Mouse (Mus musculus) lung, embryonic 16.5 days (tissue): ENCODE measurements around the gene Mdk. TPM values are rescaled to one million over a fixed set of nuclear protein-coding genes. Genes with fewer than 3 reads are reported as not detected.

Source experiments
- ATAC-seq: fragments of 200-750 bp; cut with Nextera tagmentation; 2 replicates; pipeline ENCODE4 v1.8.0; 2017; ENCODE audit warnings: low read depth, mild to moderate bottlenecking, moderate library complexity
- H3K27ac ChIP-seq: fragments of 300-500 bp; sonication (generic); 2 replicates; pipeline ENCODE4 v1.5.1; 2014; ENCODE audit warnings: mild to moderate bottlenecking, control low read depth, low read length
- H3K27me3 ChIP-seq: fragments of 300-500 bp; sonication (generic); 2 replicates; pipeline ENCODE4 v1.6.1; 2014; ENCODE audit warnings: low read depth, low read length, mixed read lengths; ENCODE audit not compliant: control insufficient read depth, insufficient read depth
- H3K36me3 ChIP-seq: fragments of 300-500 bp; sonication (generic); 2 replicates; pipeline ENCODE4 v1.6.1; 2014; ENCODE audit warnings: low read length; ENCODE audit not compliant: control insufficient read depth, insufficient read depth
- H3K4me1 ChIP-seq: fragments of 300-500 bp; sonication (generic); replicated peaks from 2 replicates; pipeline ENCODE4 v1.6.1; 2014; ENCODE audit warnings: low read length, mixed read lengths; ENCODE audit not compliant: control insufficient read depth, insufficient read depth
- H3K4me2 ChIP-seq: fragments of 300-500 bp; sonication (generic); 2 replicates; pipeline ENCODE4 v1.6.1; 2014; ENCODE audit warnings: low read depth, low read length, control low read depth
- H3K4me3 ChIP-seq: fragments of 300-500 bp; sonication (generic); 2 replicates; pipeline ENCODE4 v1.5.1; 2014; ENCODE audit warnings: mild to moderate bottlenecking, low read length, control low read depth
- H3K9ac ChIP-seq: fragments of 300-500 bp; sonication (generic); 2 replicates; pipeline ENCODE4 v1.6.1; 2014; ENCODE audit warnings: low read length, control low read depth
- H3K9me3 ChIP-seq: fragments of 300-500 bp; sonication (generic); 2 replicates; pipeline ENCODE4 v1.6.1; 2016; ENCODE audit warnings: low read length; ENCODE audit not compliant: control insufficient read depth
- WGBS: fragments of 180-500 bp; shearing (Covaris S2); extraction: QIAGEN DNeasy Blood & Tissue Kit; methylation state at CpG from one replicate; pipeline ENCODE4 v1.1.7; 2014; 5-methylcytosine and 5-hydroxymethylcytosine counted together
- polyA plus RNA-seq: library from polyadenylated mRNA; unstranded; fragments of >200 nt; fragmentation: Nextera tagmentation; extraction: Ambion mirVana; gene quantifications from 2 replicates; pipeline ENCODE4 v1.2.1, GENCODE M21; 2015

Mdk gene
- polyA plus RNA-seq, 1 experiment from 2014 or later: 776 TPM

DNA sequence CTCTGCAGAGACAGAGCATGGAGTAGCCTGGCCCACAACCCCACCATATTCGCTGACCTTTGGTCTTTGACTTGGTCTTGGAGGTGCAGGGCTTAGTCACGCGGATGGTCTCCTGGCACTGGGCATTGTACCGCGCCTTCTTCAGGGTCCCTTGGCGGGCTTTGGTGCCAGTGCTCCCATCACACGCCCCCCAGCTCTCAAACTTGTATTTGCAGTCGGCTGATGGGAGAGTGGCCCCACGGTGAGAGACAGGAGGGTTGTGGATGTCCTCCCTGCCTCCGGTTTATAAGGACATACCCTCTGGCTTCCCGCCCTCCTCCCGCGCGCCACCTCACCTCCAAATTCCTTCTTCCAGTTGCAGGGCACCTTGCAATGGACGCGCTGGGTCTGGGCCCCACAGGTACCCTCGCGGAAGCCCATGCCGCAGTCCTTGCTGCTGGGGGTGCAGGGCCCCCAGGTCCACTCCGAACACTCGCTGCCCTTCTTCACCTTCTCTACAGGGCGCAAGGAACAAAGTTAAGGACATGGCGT lies 1.3 kb downstream of the Mdk start:
- Histone ChIP-seq H3K9ac (peak overlapping the region; percentile 88), H3K27me3 (no peaks in the 10 kb centered on the region), H3K4me3 (peak overlapping the region; percentile 70), H3K36me3 (peaks cover 2% of the 10 kb centered on the region; the same call in 1 of the 2 replicates), H3K4me2 (peak overlapping the region; percentile 61), H3K9me3 (no peaks in the 10 kb centered on the region), H3K4me1 (peaks cover 28% of the 10 kb centered on the region), H3K27ac (peak overlapping the region; percentile 87)
- peak; percentile 1; the same call in 1 of the 2 replicates for ATAC-seq
- 8% methylated on average over 23 of the region's 23 CpGs for WGBS

DNA sequence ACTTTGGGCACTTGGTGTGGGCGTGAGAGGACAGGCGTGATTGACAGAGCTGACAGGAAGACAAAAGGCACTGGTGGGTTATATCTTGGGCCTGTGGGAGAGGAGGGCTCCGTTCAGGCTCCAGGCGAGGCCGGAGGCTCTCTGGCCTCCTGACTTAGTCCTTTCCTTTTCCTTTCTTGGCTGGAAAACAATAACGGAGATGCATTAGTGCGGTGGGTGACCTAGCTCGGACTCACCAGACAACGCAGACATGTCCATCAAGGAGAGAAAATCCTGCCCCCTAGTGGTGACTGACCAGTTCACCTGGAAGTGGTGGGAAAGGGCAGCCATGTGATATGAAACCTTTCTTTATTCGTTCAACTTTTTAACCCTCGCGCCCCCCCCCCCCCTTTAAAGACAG lies 2.2 kb downstream of the Mdk start:
- Histone ChIP-seq H3K9me3 (no peaks in the 10 kb centered on the region), H3K4me3 (peak overlapping the region; percentile 70), H3K36me3 (peaks cover 2% of the 10 kb centered on the region; the same call in 1 of the 2 replicates), H3K27me3 (peaks cover under 1% of the 10 kb centered on the region; the same call in 1 of the 2 replicates), H3K4me2 (peak overlapping the region; percentile 61), H3K4me1 (peaks cover 28% of the 10 kb centered on the region), H3K27ac (no peak overlapping the region), H3K9ac (peak overlapping the region; percentile 88)
- WGBS: 12% methylated on average over 12 of the region's 12 CpGs
- ATAC-seq: no peak

DNA sequence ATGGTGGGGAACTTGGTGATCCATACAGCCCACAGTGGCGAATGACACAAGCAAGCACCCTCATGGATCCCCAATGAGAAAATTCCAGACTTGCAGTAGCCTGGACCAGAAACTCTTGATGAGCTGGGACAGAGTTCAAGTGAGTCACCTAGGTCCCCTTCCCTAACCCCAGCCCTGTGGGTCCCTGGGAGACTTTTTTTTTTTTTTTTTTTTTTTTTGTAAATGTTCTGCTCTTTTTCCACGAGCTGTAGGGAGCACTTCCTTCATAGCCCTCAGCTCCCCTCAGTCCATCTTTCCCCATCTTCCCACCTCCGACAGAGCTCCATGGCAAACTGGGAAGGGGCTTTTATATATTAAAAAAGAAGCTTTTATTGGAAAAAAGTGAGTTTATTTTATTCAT lies 2.6 kb downstream of the Mdk start:
- no peak overlapping the region for H3K4me2 ChIP-seq
- H3K4me1 ChIP-seq: peaks cover 28% of the 10 kb centered on the region
- WGBS: 59% methylated on average over 3 of the region's 3 CpGs
- no peak for ATAC-seq
- H3K4me3 ChIP-seq: no peak overlapping the region
- H3K27ac ChIP-seq: no peak overlapping the region
- no peaks in the 10 kb centered on the region for H3K9me3 ChIP-seq
- H3K27me3 ChIP-seq: peaks cover 4% of the 10 kb centered on the region
- H3K9ac ChIP-seq: no peak overlapping the region; the same call in 1 of the 2 replicates
- H3K36me3 ChIP-seq: peaks cover 2% of the 10 kb centered on the region; the same call in 1 of the 2 replicates

DNA sequence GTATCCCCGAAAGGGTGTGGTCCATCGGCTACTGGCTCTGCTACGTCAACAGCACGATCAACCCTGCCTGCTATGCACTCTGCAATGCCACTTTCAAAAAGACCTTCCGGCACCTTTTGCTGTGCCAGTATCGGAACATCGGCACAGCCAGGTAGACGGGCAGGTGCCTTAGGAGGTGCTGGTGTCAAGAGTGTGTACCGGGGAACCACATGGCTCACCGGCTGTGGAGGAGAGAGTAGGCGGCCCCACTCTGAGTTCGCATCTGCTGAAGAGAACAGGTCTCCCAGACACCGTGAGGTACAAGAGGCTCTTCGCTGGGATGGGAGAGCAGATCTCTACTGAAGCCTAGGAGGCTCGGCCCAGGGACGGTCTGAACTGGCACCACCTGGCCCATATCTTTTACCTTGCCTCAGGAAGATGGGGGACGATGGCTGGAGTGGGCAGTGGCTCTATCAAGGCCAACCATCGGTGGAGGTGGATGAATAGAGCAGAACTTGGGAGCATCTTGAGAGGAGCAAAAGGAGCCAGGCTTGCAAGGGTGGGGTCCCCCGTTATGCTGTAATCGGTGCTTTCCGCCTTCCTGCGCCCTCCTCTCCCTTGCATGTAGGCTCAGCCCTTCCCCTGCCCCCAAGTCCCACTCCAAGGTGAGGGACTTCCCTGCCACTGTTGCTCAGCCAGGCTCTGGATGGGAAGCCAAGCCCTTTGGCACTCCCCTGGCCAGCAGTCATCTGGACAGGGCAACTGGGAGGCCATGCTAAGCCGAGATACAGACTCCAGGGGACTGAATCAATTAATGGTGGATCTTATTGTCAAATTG lies 3.4 kb downstream of the Mdk start:
- H3K27me3 ChIP-seq: peaks cover 10% of the 10 kb centered on the region
- no peaks in the 10 kb centered on the region for H3K9me3 ChIP-seq
- H3K4me1 ChIP-seq: peaks cover 30% of the 10 kb centered on the region
- H3K27ac ChIP-seq: no peak overlapping the region
- H3K4me3 ChIP-seq: no peak overlapping the region
- H3K4me2 ChIP-seq: no peak overlapping the region
- no peak overlapping the region for H3K9ac ChIP-seq
- 67% methylated on average over 23 of the region's 23 CpGs for WGBS
- no peak for ATAC-seq
- H3K36me3 ChIP-seq: peaks cover 2% of the 10 kb centered on the region; the same call in 1 of the 2 replicates

DNA sequence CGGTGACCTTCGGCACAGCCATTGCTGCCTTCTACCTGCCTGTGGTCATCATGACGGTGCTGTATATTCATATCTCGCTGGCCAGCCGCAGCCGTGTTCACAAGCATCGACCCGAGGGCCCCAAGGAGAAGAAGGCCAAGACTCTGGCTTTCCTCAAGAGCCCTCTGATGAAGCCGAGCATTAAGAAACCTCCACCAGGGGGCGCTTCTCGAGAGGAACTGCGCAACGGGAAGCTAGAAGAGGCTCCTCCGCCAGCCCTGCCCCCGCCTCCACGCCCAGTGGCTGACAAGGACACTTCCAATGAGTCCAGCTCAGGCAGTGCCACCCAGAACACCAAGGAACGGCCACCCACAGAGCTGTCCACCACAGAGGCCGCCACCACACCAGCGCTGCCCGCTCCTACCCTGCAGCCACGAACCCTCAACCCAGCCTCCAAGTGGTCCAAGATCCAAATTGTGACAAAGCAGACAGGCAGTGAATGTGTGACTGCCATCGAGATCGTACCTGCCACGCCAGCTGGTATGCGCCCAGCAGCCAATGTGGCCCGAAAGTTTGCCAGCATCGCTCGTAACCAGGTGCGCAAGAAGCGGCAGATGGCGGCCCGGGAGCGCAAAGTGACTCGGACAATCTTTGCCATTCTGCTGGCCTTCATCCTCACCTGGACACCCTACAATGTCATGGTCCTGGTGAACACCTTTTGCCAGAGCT lies 4.1 kb downstream of the Mdk start:
- Histone ChIP-seq H3K27me3 (peaks cover 14% of the 10 kb centered on the region), H3K4me1 (peaks cover 30% of the 10 kb centered on the region), H3K36me3 (peaks cover under 1% of the 10 kb centered on the region; the same call in 1 of the 2 replicates), H3K9me3 (no peaks in the 10 kb centered on the region), H3K27ac (no peak overlapping the region), H3K4me3 (no peak overlapping the region), H3K9ac (no peak overlapping the region), H3K4me2 (peak overlapping the region; percentile 31; the same call in 1 of the 2 replicates)
- WGBS: 40% methylated on average over 34 of the region's 34 CpGs
- no peak for ATAC-seq

DNA sequence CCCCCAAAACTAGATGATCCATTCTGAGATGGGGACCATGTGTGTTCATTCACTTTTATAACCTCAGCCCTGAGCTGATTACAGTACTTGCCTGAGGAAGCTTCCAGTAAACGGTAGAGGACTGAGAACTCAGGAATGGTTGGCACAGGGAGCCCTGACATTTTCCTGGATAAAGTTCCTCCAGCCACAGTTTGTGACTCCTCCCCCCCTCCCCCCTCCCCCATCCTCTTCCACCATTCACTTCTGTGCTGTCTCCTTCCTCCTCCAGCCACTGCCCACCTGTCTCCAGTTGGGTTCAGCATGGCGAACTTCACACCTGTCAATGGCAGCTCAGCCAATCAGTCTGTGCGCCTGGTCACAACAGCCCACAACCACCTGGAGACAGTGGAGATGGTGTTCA lies 5.1 kb downstream of the Mdk start, which contains the start of gene Chrm4:
TSS of gene Chrm4 (plus strand) at position 301 of the 400 bp plus-strand sequence.
- no peak within 1 kb of the TSS for H3K9ac ChIP-seq
- H3K4me2 ChIP-seq: peak within 1 kb of the TSS; percentile 31; the same call in 1 of the 2 replicates
- H3K27me3 ChIP-seq: peaks cover 24% of the 10 kb centered on the region
- no peak within 1 kb of the TSS for H3K4me3 ChIP-seq
- WGBS: 83% methylated on average over 3 of the region's 3 CpGs
- no peak within 1 kb of the TSS for H3K27ac ChIP-seq
- ATAC-seq: no peak
- no peaks in the 10 kb centered on the region for H3K36me3 ChIP-seq
- no peaks in the 10 kb centered on the region for H3K9me3 ChIP-seq
- H3K4me1 ChIP-seq: peaks cover 26% of the 10 kb centered on the region

DNA sequence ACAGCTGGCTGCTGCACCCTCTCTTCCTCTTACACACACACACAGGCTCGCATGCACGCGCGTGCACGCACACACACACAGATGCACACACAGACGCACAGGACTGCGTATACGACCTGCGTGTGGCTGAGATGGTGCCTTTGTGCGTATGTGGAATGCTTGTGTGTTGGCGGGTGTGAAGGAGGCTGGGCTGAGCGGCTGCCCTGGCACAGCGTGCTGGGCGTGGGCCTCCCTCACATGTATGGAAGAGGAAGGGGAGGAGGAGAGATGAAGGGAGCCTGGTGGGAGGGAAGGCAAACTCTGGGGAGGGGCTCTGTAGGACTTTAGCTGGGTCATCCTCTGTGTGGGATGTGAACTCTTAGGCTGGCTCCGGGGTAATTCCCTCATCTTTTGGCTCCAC lies 6.7 kb downstream of the Mdk start:
- H3K4me3 ChIP-seq: no peak overlapping the region
- H3K9me3 ChIP-seq: no peaks in the 10 kb centered on the region
- H3K27me3 ChIP-seq: peaks cover 38% of the 10 kb centered on the region
- no peak overlapping the region for H3K9ac ChIP-seq
- H3K36me3 ChIP-seq: no peaks in the 10 kb centered on the region
- no peak overlapping the region for H3K4me2 ChIP-seq
- 63% methylated on average over 15 of the region's 15 CpGs for WGBS
- ATAC-seq: no peak
- no peak overlapping the region for H3K27ac ChIP-seq
- peaks cover 28% of the 10 kb centered on the region for H3K4me1 ChIP-seq

DNA sequence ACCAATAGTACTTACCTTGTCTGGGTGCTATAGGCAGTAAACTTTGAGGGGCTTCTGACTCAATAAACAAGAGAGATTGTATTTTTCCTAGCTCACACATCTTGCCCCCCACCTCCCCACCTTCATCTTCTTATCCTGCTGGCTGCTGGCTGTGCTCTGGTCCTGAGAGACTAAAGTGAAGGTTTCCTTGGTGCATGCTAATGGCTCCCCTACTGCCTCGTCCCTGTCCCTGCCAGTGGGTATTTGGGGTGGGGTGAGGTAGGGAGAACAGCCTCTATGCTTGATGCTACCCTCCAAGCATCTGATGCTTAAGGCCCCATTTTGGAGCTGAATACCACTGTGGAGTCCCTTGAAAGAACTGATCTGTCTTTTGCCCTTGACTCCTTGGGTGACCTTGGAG lies 7.4 kb downstream of the Mdk start:
- WGBS: 79% methylated on average over 1 of the region's 1 CpGs
- no peak overlapping the region for H3K4me3 ChIP-seq
- H3K4me1 ChIP-seq: peaks cover 21% of the 10 kb centered on the region
- no peaks in the 10 kb centered on the region for H3K36me3 ChIP-seq
- H3K9me3 ChIP-seq: no peaks in the 10 kb centered on the region
- ATAC-seq: no peak
- no peak overlapping the region for H3K27ac ChIP-seq
- H3K4me2 ChIP-seq: no peak overlapping the region
- peaks cover 40% of the 10 kb centered on the region for H3K27me3 ChIP-seq
- H3K9ac ChIP-seq: no peak overlapping the region
